Mouse (Mus musculus) small intestine, adult 2 months (tissue): Measurements from ENCODE around the gene Grin2b. TPM values are rescaled to one million over a fixed set of nuclear protein-coding genes. Genes with fewer than 3 reads are reported as not detected.

ENCODE experiments used
- H3K27ac ChIP-seq: fragments of 200-500 bp; 2 replicates; pipeline ENCODE4 v1.5.1; 2012; ENCODE audit warnings: low read depth, low read length, control low read depth, inconsistent platforms; ENCODE audit not compliant: insufficient read depth
- H3K27me3 ChIP-seq: fragments of 200-500 bp; 2 replicates; pipeline ENCODE4 v1.6.1; 2012; ENCODE audit warnings: mild to moderate bottlenecking, moderate library complexity, low read length, inconsistent platforms; ENCODE audit not compliant: control insufficient read depth, insufficient read depth
- H3K36me3 ChIP-seq: fragments of 200-500 bp; 2 replicates; pipeline ENCODE4 v1.6.1; 2012; ENCODE audit warnings: mild to moderate bottlenecking, low read length, control low read depth, inconsistent platforms; ENCODE audit not compliant: control insufficient read depth, insufficient read depth
- H3K4me1 ChIP-seq: fragments of 200-500 bp; 2 replicates; pipeline ENCODE4 v1.6.1; 2012; ENCODE audit warnings: low read length, inconsistent platforms, mixed read lengths; ENCODE audit not compliant: control insufficient read depth, insufficient read depth, insufficient read length
- H3K4me3 ChIP-seq: fragments of 200-500 bp; 2 replicates; pipeline ENCODE4 v1.5.1; 2012; ENCODE audit warnings: low read depth, mild to moderate bottlenecking, control low read depth, inconsistent platforms, low read length, moderate library complexity
- CTCF ChIP-seq: fragments of 200-500 bp; IDR thresholded peaks from 2 replicates; pipeline ENCODE4 v1.5.1; 2012; ENCODE audit warnings: low read depth, mild to moderate bottlenecking, control low read depth, inconsistent platforms, low read length, moderate library complexity, mixed read lengths; ENCODE audit not compliant: insufficient replicate concordance, insufficient read length; ENCODE audit errors: extremely low read depth
- POLR2A ChIP-seq: fragments of 200-500 bp; IDR thresholded peaks from 2 replicates; pipeline ENCODE4 v1.6.1; 2012; ENCODE audit warnings: low read depth, mild to moderate bottlenecking, control low read depth, inconsistent platforms, low read length, moderate library complexity
- WGBS: fragments of 180-500 bp; shearing (Covaris S2); methylation state at CpG from one replicate; pipeline ENCODE4 v1.1.7; 2018; 5-methylcytosine and 5-hydroxymethylcytosine counted together
- polyA plus RNA-seq: library from polyadenylated mRNA; depleted of rRNA; stranded (reverse); fragments of >200 nt; gene quantifications from 2 replicates; pipeline ENCODE4 v1.2.3, GENCODE M21; 2012

Grin2b gene
- polyA plus RNA-seq, 1 experiment = not detected

DNA sequence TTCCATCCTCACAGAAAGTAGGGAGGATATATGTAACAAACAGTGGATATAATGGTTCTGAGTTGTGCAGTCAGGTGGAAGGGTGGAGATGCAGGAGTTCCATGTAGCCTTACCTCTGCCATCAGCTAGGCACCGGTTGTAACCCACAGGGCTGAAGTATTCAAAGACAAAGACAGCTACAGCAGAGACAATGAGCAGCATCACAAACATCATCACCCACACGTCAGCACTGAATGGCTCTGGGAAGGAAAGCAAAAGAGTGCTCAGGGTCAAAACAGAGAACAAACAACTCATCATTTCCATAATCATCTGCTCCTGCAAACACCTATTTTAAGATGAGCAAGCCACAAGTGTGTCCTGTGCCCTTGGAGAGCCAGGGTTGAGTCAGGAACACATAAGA is 398.6 kb downstream of the Grin2b start:
- Histone ChIP-seq H3K27ac (no peak overlapping the region), H3K4me3 (no peak overlapping the region), H3K36me3 (no peaks in the 10 kb centered on the region), H3K4me1 (no peaks in the 10 kb centered on the region), H3K27me3 (no peaks in the 10 kb centered on the region)
- 70% methylated on average over 2 of the region's 2 CpGs for WGBS
- TF ChIP-seq CTCF (no peak), POLR2A (no peak)

DNA sequence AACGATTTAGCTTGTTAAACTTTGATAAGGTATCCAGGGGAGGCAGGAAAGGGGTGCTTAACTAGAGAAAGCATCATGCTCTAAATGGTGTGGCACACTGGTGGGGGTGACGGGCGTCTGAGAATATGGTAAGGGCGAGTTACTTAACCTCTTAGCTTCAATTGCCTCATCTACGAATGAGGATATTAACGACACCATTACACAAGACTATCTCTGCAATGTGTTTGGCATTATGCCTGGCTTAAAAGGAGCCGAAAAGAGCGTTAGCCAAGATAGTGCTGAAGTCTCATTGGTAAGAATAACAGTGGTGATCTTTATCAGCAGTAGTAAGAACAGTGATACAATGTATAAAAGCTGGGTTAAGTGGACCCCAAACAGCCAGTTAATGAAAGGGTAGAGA is 405.7 kb downstream of the Grin2b start:
- H3K4me1 ChIP-seq = no peaks in the 10 kb centered on the region
- TF ChIP-seq CTCF (no peak), POLR2A (no peak)
- 55% methylated on average over 8 of the region's 8 CpGs for WGBS
- no peaks in the 10 kb centered on the region for H3K36me3 ChIP-seq
- no peak overlapping the region for H3K27ac ChIP-seq
- H3K4me3 ChIP-seq = no peak overlapping the region
- H3K27me3 ChIP-seq = no peaks in the 10 kb centered on the region

DNA sequence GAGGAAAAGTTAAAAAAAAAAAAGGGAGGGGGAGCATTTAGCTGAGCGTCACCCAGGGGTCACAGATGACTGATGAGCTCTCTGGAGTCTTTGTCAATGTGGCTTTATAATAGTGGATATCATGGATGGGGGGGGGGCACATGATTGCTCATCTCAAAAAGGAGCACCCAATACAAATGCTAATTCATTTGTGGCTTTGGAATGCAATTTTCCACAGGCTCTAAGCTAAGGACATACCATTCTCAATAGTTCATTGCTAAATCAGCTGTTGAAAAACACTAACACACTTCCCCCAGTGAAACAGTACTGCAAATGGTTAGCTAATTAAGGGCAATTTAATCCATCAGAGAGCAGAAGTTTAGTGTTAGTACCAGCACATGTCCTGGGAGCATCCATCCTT is 414.6 kb downstream of the Grin2b start:
- H3K27me3 ChIP-seq = no peaks in the 10 kb centered on the region
- no peak for TF ChIP-seq CTCF
- TF ChIP-seq POLR2A = no peak
- no peak overlapping the region for H3K4me3 ChIP-seq
- no peak overlapping the region for H3K27ac ChIP-seq
- no peaks in the 10 kb centered on the region for H3K36me3 ChIP-seq
- WGBS = 66% methylated on average over 1 of the region's 1 CpGs
- no peaks in the 10 kb centered on the region for H3K4me1 ChIP-seq

DNA sequence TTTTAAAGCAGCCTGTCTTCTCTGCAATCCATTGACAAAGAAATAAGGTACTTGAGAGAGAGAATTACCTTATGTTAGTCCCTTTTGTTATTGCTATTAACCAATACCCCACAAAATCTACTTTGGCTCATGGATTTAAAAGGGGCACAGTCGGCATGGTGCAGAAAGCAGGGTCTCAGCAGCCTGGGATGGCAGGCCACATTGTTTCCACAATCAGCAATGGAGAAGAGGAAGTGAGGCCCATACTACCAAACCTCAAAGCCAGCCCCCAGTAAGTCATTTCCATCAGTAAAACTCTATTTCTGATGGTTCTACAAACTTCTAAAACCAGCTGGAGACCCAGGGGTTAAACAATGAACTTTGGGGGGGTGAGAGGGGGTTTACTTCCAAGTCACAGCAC is 417.2 kb downstream of the Grin2b start:
- WGBS = 70% methylated on average over 1 of the region's 1 CpGs
- Histone ChIP-seq H3K4me3 (no peak overlapping the region), H3K36me3 (no peaks in the 10 kb centered on the region), H3K4me1 (no peaks in the 10 kb centered on the region), H3K27me3 (no peaks in the 10 kb centered on the region), H3K27ac (no peak overlapping the region)
- no peak for TF ChIP-seq CTCF
- no peak for TF ChIP-seq POLR2A

DNA sequence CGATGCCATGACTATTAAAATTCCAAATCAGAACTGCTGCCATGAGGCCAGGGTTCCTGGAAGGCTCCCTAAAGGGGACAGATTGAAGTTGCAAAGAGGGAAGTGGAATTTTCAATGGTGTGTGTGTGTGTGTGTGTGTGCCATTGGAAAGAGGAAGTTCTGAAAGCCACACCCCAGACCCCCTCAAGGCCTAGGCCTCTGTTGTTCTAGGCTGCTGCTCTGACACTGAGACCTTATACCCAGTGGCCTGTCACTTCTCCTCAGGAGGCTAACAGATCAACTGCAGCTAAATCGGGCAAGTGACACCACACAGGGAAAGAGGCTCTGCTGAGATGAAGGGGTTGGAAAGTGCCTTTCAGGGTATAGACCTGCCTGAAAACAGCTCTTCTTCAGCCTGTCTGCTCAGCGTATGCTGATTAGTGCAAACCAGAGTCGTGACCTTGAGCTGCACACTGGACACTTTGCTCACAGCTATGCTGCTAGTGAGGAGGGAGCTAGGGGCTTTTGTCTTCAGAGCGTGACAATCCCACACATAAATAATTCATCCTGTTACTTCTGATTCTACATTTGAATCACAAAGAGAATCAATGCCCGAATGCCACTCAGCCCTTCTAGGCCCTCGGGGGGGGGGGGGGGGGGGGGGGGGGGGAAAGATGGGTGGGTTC is 424.8 kb downstream of the Grin2b start:
- no peak for TF ChIP-seq CTCF
- TF ChIP-seq POLR2A = no peak
- H3K4me1 ChIP-seq = no peaks in the 10 kb centered on the region
- 73% methylated on average over 7 of the region's 7 CpGs for WGBS

DNA sequence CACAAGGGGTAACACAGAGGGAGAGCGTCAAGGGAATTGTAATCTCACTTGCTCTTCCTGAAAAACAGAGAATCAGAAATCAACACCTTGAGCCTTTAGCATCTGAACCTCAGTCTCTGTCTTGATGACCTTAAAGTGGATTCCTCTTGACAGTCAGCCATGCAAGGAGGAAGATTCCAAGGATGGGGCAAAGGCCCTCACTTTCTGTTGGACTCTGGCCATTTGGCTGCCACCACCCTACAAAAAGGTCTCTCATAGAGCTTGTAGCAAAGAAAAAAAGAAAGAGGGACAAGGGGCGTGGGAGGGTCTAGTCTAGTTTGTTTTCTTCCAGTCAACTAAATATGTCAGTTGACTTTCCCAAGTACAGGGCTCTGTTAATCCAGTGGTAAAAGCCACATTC is 427.7 kb downstream of the Grin2b start:
- no peaks in the 10 kb centered on the region for H3K36me3 ChIP-seq
- 74% methylated on average over 2 of the region's 2 CpGs for WGBS
- H3K27ac ChIP-seq = no peak overlapping the region
- no peaks in the 10 kb centered on the region for H3K4me1 ChIP-seq
- no peaks in the 10 kb centered on the region for H3K27me3 ChIP-seq
- no peak for TF ChIP-seq CTCF
- TF ChIP-seq POLR2A = no peak
- no peak overlapping the region for H3K4me3 ChIP-seq

More for the DNA sequence above, 424.8 kb downstream of the Grin2b start:
- no peak overlapping the region for H3K27ac ChIP-seq
- H3K4me3 ChIP-seq = no peak overlapping the region
- no peaks in the 10 kb centered on the region for H3K27me3 ChIP-seq
- no peaks in the 10 kb centered on the region for H3K36me3 ChIP-seq

DNA sequence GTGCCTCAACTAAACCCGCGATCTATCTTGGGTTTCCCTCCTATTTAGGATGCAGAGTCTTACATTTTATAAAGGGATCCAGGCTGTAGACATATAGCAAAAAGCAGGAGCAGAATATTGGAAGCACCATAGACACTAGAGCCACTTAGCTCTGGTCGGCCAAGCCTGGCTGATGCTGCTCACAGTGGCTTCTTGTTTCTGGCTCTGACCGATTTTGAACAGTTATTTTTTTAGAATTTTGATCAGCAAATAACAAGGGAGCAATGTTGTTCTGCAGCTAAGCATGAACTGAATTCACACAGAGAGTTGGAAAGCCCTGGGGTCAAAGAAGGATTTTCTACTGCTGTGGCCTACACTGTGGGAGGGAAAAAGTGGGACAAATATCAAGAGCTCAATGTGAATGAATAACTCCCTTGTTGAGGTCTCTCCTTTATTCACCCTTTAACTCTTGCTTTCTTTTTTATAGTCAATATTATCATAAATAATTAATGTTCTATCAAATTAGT is 439.0 kb downstream of the Grin2b start:
- Histone ChIP-seq H3K27me3 (no peaks in the 10 kb centered on the region), H3K36me3 (no peaks in the 10 kb centered on the region), H3K27ac (no peak overlapping the region), H3K4me1 (no peaks in the 10 kb centered on the region), H3K4me3 (no peak overlapping the region)
- WGBS = 95% methylated on average over 4 of the region's 4 CpGs
- TF ChIP-seq CTCF = no peak
- no peak for TF ChIP-seq POLR2A

DNA sequence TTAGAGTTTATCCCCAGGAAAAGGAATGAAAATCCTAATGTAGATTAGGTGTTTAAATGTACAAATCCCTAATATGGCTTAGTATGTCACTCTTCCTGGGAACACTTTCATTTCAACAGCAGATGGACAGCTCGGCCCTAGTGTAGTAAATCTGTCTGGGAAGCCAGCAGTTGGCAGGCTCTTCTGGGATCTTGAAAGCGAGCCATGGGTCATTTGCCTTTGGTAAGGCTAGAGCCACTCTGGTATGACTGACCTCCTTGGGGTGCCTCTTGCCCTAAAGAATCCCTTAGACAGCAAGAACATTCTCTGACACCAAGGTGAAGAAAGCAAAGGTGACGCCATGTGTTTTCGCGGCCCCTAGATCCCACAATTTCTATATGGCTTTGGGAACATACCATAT is 446.2 kb downstream of the Grin2b start:
- Histone ChIP-seq H3K36me3 (no peaks in the 10 kb centered on the region), H3K4me1 (no peaks in the 10 kb centered on the region), H3K27me3 (no peaks in the 10 kb centered on the region), H3K4me3 (no peak overlapping the region), H3K27ac (no peak overlapping the region)
- no peak for TF ChIP-seq CTCF
- no peak for TF ChIP-seq POLR2A
- WGBS = 91% methylated on average over 5 of the region's 5 CpGs
